Comparison of ENCODE assay signal across 8 mouse cellular contexts in the genomic region with DNA sequence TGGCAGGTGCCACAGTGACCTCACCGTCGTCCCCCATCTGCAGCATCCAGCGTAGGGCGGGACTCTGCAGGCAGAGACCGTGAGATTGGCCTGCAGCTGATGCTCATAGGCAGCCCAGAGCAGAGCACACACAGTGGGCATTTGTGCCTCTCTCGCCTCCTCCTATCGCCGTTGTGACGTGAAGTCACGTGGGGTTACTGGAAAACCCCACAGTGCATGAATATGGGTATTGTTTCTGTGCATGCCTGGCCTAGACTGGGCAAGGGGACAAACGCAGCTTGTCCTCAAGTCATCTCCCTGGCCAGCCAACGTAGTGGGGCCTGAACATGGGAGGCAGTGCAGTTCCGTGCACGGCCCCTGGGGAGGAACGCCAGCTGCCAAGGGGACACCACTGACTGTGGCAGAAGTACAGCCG. TPM values are rescaled to one million over a fixed set of nuclear protein-coding genes. Genes with fewer than 3 reads are reported as not detected.
DNase-seq lines count a peak whose midpoint lies in the region; ATAC-seq and TF ChIP-seq lines count a peak whose summit lies in the region.

No protein-coding gene starts in this region.

- H3K27ac ChIP-seq in liver, embryonic 12.5 days = no peak overlapping the region
- no peak overlapping the region for H3K27ac ChIP-seq in liver, embryonic 11.5 days (ENCODE audit: low read depth, low read length)
- H3K27ac ChIP-seq in layer of hippocampus, adult 2 months = peak overlapping the region; percentile 89
- no peak overlapping the region for H3K27ac ChIP-seq in midbrain, embryonic 15.5 days

- H3K4me1 ChIP-seq in liver, embryonic 12.5 days = peaks cover 30% of the 10 kb centered on the region
- H3K4me1 ChIP-seq in liver, embryonic 11.5 days (replicated peaks; ENCODE audit: control insufficient read depth, insufficient read depth, low read length) = peaks cover 14% of the 10 kb centered on the region
- H3K4me1 ChIP-seq in midbrain, embryonic 15.5 days = peaks cover 14% of the 10 kb centered on the region

- no peak overlapping the region for H3K4me2 ChIP-seq in liver, embryonic 12.5 days
- no peak overlapping the region for H3K4me2 ChIP-seq in liver, embryonic 11.5 days
- no peak overlapping the region for H3K4me2 ChIP-seq in midbrain, embryonic 15.5 days

- no peaks in the 10 kb centered on the region for H3K27me3 ChIP-seq in liver, embryonic 12.5 days (replicated peaks)
- H3K27me3 ChIP-seq in liver, embryonic 11.5 days (replicated peaks; ENCODE audit: control insufficient read depth, insufficient read depth, low read length) = no peaks in the 10 kb centered on the region
- no peaks in the 10 kb centered on the region for H3K27me3 ChIP-seq in midbrain, embryonic 15.5 days (replicated peaks)
- no peaks in the 10 kb centered on the region for H3K27me3 ChIP-seq in splenic B cell, adult 2 months (ENCODE audit: control insufficient read depth, insufficient read depth, low read length, poor library complexity, severe bottlenecking)

- 78% methylated on average over 16 of the region's 16 CpGs for WGBS in liver, embryonic 12.5 days (ENCODE audit: insufficient replicate concordance)
- 83% methylated on average over 16 of the region's 16 CpGs for WGBS in liver, embryonic 11.5 days
- WGBS in midbrain, embryonic 15.5 days = 63% methylated on average over 16 of the region's 16 CpGs

- peak; percentile 77 for TF ChIP-seq CTCF in layer of hippocampus, adult 2 months (conservative IDR thresholded peaks at IDR 0.05)

- peak; percentile 18; the same call in 1 of the 2 replicates for ATAC-seq in liver, embryonic 12.5 days
- no peak for ATAC-seq in liver, embryonic 11.5 days (replicated peaks; ENCODE audit: low FRiP score)
- ATAC-seq in midbrain, embryonic 15.5 days (replicated peaks) = peak; percentile 82

- H3K9ac ChIP-seq in liver, embryonic 12.5 days = no peak overlapping the region
- no peak overlapping the region for H3K9ac ChIP-seq in liver, embryonic 11.5 days (ENCODE audit: low read depth, low read length)
- H3K9ac ChIP-seq in midbrain, embryonic 15.5 days = no peak overlapping the region

- DNase-seq in liver, embryonic 11.5 days (ENCODE audit: low spot score) = no peak
- peak; percentile 43 for DNase-seq in cerebellum, adult 9-10 months
- peak; percentile 43 to 57 for DNase-seq in frontal cortex, postnatal 36 days (ENCODE audit: low spot score in 2 of 2)
- DNase-seq in layer of hippocampus, adult 2 months (ENCODE audit: low spot score in 2 of 2) = peak; percentile 68 to 83
- peak; percentile 88 for DNase-seq in splenic B cell, adult 2 months (ENCODE audit: low read depth, low spot score)
- DNase-seq in urinary bladder, postnatal 10 days (ENCODE audit: low spot score) = no peak

- peaks cover 7% of the 10 kb centered on the region; the same call in 1 of the 2 replicates for H3K36me3 ChIP-seq in liver, embryonic 12.5 days
- H3K36me3 ChIP-seq in liver, embryonic 11.5 days (ENCODE audit: control insufficient read depth, insufficient read depth, low read length) = no peaks in the 10 kb centered on the region
- H3K36me3 ChIP-seq in midbrain, embryonic 15.5 days (replicated peaks) = no peaks in the 10 kb centered on the region
- H3K36me3 ChIP-seq in splenic B cell, adult 2 months (ENCODE audit: control insufficient read depth, insufficient read depth, low read length, poor library complexity, severe bottlenecking) = no peaks in the 10 kb centered on the region

- no peak overlapping the region for H3K4me3 ChIP-seq in liver, embryonic 12.5 days
- no peak overlapping the region for H3K4me3 ChIP-seq in liver, embryonic 11.5 days (ENCODE audit: low read depth, low read length)
- no peak overlapping the region for H3K4me3 ChIP-seq in layer of hippocampus, adult 2 months
- no peak overlapping the region for H3K4me3 ChIP-seq in midbrain, embryonic 15.5 days

- H3K9me3 ChIP-seq in liver, embryonic 12.5 days (replicated peaks) = no peaks in the 10 kb centered on the region
- H3K9me3 ChIP-seq in liver, embryonic 11.5 days (ENCODE audit: control insufficient read depth, low read length) = no peaks in the 10 kb centered on the region
- H3K9me3 ChIP-seq in midbrain, embryonic 15.5 days = no peaks in the 10 kb centered on the region

RNA-seq across cellular contexts. Expression of a gene that starts 27.3 kb away (rescaled TPM):
- 88.3 and 93.3 TPM in 2 replicates for polyA plus RNA-seq in liver, embryonic 12.5 days (2016; fragmentation: Nextera tagmentation; extraction: Ambion mirVana)
- 111 and 113 TPM in 2 replicates for polyA plus RNA-seq in liver, embryonic 11.5 days (2014; fragmentation: Nextera tagmentation; extraction: Ambion mirVana)
- total RNA-seq in layer of hippocampus, adult 2 months (2021) = 10 to 100 TPM; 57.1 to 60.0 TPM
- 58.9 and 66.9 TPM in 2 replicates for polyA plus RNA-seq in midbrain, embryonic 15.5 days (2015; fragmentation: Nextera tagmentation; extraction: Ambion mirVana)

Comparison
In these comparisons a context has a peak if more than half of its experiments do, and no peak if none do; other contexts are left out.
1. DNase-seq: peak in cerebellum, adult 9-10 months (single experiment), frontal cortex, postnatal 36 days (2 of 2), layer of hippocampus, adult 2 months (2 of 2) and splenic B cell, adult 2 months (single experiment); none in liver, embryonic 11.5 days (single experiment) and urinary bladder, postnatal 10 days (single experiment).